Mouse (Mus musculus): ENCODE measurements around the gene Ptgs1. TPM values are rescaled to one million over a fixed set of nuclear protein-coding genes. Genes with fewer than 3 reads are reported as not detected.
"Not testable (repeated sequence)": the region's sequence is repeated elsewhere in the genome, so short reads cannot be mapped to it uniquely, and the experiment has no call there.

The Ptgs1 gene
- 10 to 100 TPM; 18.0 to 22.4 TPM for total RNA-seq (2021)
- long read RNA-seq, experiment 1, transcript Ptgs1-201 (11 exons, 2,867 nt) = major isoform, 22 of 32 reads
- long read RNA-seq, experiment 1, partial matches to known transcripts = 8 of 32 reads
- long read RNA-seq, experiment 1, other reads (novel, unspliced or antisense) = 2 of 32 reads
- long read RNA-seq, experiment 2, transcript Ptgs1-201 (11 exons, 2,867 nt) = major isoform, 7 of 16 reads
- long read RNA-seq, experiment 2, partial matches to known transcripts = 8 of 16 reads
- long read RNA-seq, experiment 2, other reads (novel, unspliced or antisense) = 1 of 16 reads

DNA sequence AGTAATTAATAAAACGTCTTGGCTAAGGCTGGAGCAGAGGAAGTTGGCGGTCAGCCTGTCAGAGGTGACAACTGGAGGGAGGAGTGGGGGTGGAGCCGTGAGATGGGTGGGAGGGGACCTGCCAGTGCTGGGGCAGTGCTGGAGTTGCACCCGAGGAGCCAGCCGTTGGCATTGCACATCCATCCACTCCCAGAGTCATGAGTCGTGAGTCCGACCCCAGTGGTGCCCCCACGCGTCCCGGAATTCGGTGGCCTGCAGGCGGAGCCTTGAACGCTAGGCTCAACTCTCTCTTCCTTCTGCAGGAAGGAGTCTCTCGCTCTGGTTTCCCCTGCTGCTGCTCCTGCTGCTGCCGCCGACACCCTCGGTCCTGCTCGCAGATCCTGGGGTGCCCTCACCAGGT lies at the start of gene Ptgs1:
Ptgs1 (plus strand) TSS at position 61 of the 400 bp plus-strand sequence.
- DNase-seq (ENCODE audit: low spot score in 2 of 2) = peak; percentile 25 to 43

DNA sequence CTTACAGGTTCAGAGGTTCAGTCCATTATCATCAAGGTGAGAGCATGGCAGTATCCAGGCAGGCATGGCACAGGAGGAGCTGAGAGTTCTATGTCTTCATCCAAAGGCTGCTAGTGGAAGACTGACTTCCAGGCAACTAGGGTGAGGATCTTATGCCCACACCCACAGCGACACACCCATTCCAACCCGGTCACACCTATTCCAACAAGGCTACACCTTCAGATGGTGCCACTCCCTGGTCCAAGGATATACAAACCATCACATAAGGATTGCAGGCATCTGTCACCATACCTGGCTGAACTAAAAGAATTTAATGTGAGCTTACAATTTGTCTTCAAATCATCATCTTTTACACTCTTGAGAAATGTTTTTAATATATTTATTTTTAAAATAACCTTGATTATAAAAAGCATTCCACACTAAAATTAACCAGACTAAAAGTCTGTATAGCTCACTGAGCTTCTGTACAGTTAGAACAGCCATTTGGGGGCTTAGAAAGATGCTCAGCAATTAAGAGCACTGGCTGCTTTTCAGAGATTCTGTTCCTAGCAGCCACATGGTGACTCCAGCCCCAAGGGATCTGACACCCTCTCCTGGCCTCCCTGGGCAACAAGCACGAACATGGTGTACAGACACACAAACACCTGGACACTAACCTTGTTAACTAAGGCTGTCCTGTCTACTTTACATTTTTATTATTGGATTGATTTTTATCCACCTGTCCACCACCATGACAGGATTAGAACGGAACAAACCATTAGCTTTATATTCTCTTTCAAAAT lies 48.4 kb upstream of the Ptgs1 start:
- DNase-seq (ENCODE audit: low spot score in 2 of 2) = not testable (repeated sequence)

DNA sequence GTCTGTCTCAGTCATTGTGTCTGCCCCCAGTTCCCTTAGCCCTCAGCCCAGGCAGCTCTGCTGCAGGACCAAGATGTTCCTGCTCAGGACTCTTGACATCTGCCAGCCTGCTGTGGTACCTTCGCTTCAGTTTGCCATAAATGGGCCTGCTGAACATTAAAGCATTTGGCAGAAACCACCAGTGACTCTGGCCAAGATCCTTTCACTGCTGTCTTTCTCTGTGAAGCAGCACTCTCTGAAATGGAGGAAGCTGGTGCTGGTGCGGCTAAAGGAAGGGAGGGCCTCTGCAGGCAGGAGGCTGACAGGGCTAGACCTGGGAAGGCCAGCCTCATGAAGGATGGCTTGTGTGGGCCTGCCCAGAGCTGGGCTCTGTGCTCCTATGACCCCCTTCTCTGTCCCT lies 46.9 kb upstream of the Ptgs1 start:
- no peak for DNase-seq (ENCODE audit: low spot score in 2 of 2)

DNA sequence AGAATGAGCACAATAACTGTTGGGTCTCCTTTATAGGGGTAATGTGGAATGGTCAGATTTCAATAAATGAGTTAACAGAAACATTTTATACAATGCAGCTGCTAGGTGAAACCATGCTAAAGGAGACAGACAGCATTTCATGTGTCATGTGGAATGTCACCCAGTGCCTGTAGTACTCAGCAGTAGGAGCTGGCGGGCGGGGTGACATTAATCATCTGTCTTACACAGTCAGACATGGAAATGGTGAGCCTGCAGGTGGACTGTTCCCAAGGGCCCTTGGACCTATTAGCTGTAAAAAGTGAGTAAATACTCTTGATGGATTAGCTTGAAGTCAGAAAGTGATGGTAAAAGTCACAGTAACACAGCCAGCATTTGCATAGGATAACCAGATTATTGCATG lies 46.0 kb upstream of the Ptgs1 start:
- no peak for DNase-seq (ENCODE audit: low spot score in 2 of 2)

DNA sequence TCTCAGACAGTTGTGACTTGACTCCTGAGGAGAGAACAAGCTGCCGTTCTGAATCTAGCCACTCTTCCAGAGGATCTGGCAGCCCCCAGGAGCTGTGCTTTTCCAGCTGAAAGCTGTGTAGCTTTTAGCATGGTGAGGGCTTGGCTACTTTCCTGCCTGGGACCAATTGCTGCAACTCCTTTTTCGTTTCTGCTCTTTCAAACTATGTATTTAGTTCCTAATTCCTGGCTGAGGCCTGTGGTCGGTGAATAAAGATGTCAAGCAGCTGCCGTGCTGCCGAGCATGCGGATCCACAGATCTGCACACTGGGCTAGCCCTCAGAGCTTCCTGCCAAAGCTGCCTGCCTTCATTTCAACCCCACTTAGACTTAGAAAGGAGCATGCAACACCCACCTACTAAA lies 45.4 kb upstream of the Ptgs1 start:
- peak in 1 of 2 experiments; percentile 34 for DNase-seq (ENCODE audit: low spot score in 2 of 2)

DNA sequence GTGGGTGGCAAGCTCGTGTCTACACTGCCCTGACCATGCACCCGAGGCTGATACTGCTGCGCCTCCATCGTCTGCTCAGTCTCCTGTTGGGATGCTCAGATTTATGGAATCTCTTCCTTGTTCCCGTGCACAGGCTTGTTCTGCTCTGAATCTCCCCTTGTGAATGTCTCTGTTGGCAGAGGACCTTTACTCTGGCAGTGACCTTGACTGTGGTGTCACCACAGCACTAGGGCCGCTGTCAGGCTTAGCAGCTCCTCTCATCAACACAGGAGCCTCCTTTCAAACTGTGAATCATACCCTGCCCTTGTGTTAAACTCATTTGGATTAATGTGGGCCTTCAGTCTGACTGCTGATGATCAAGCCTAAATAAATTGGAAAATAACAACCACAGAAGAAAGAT lies 41.0 kb upstream of the Ptgs1 start:
- DNase-seq (ENCODE audit: low spot score in 2 of 2) = not testable (repeated sequence)

DNA sequence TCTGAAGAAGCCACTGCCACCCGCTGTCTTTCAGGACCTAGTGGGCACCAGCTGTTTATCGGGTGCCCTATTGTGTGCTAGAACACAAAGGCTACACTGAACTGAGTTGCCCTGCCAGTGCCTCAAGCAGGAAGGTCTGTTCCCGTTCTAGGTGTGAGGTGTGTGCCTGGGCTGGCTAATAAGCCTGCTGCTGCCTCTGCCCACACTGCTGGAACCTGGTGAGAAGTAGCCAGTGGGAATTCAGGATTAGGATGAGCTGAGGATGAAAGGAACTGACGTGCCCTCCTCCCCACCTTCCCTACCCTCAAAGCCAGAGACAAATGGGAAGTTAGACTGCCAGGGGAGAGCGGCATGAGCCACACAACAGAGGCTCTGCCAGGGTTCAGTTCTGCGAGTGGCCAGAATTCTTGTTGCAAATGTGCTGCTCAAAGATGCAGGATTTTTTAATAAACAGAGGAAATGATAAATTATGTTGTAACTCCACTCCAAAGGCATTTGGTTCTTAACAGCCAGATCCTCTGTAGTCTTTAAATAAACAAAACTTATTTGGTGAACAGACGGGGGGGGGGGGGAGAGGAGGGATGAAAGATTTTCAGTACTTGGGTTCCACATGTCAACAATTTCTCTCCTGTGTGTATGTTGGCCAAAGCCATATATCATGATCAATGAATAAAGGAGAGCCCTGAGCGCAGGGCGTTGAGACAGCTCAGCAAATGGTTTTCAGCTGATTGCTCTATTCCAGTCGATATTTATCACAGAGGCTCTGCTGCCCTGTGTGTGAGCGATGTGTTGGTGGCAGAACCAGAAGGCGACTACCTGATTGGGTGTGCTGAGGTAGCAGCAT lies 38.9 kb upstream of the Ptgs1 start:
- no peak for DNase-seq (ENCODE audit: low spot score in 2 of 2)

DNA sequence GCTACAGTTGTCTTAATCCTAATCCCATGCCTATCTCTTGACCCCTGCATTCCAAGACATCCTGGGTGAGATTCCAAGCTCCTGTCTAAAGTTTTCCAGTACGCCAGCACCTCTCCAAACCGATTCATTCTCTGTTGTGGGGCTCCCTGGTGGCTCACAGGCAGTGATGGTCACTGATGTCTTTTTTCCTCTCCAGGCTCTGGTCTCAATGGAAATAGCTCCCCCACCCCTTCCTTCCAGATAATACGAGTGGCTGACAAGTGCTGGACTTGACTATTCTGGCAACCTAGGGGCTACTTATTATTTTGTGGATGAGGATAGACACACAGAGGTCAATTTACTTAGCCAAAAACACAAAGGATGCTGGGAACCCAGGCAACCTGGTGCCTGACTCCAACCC lies 33.2 kb upstream of the Ptgs1 start:
- DNase-seq (ENCODE audit: low spot score in 2 of 2) = no peak

DNA sequence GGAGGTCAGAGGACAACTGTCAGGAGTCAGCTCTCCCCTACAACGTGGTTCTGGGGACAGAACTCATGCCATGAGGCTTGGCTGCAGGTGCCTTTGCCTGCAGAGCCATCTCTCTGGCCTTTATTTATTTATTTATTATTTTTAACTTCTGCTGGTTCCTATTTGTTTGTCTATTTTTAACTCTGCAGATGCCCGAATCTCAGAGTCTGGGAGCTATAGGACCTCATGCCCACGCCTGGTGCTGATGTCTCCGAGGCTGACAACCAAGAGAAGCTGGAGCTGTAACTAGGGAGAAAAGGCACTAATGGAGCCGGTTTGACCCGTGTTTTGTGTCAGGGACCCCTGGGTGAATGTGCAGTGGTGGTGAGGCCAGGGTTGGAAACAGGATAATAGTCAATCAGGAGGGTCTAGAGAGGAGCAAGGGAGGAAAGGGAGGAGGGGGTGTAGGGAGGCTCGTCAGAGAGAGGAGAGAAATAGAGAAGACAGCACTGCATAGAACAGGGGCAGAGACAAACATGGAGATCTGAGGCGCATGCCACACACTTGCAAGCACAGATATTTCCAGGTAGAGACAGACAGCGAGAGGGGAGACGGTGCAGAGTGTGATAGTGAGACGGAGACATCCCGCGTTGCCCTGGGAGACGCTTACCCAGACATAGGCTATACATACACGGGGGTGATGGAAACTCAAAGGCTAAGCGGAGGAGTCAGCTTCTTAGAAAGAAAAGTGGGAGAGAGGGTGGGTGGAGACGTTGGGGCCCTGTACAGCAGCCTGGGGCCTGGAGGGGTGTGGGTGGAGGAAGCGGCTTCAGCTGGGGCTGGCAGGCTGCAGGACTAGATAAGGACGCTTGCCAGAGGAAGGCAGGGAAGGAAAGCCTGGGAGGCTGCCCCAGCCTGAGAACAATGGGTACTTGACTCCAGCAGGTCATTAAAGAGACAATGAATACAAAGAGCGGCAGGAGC lies 32.0 kb upstream of the Ptgs1 start:
- DNase-seq (ENCODE audit: low spot score in 2 of 2) = peak; percentile 64 to 78

DNA sequence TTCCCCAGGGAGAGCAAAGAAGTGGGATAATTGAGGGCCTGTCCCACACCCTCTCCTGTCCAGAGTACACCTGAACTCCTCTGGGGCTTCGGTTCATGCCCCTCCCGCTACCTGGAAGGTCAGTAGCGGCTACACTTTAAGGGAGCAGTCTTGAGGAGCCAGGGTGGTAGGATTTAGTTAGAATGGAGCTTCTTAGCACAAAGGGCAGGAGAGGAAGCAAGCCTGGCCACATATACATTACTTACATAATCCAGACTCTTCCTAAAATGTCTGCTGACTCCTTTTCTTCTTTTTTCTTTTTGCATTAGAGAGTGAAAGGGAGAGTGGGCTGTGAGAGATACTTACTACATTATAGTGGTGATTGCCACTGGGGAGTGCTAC lies 31.4 kb upstream of the Ptgs1 start:
- no peak for DNase-seq (ENCODE audit: low spot score in 2 of 2)

DNA sequence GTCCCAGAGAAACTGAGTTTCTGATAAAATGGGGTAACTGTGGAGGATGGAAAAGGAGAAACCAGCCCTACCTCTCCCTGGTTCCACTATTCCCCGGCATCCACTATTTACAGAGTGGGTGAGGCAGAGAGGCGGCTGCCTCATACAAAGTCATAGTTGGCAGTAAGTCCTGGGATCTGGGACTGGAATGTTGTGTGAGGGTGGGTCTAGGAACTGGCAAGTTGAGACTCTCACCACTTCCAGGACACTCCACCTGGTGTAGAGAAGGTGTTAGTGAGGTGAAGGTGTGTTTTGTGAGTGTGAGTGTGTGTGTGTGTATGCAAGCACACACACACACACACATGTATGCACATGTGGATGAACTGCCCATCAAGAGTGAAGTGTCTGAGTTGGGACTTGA lies 29.4 kb upstream of the Ptgs1 start:
- DNase-seq (ENCODE audit: low spot score in 2 of 2) = no peak

DNA sequence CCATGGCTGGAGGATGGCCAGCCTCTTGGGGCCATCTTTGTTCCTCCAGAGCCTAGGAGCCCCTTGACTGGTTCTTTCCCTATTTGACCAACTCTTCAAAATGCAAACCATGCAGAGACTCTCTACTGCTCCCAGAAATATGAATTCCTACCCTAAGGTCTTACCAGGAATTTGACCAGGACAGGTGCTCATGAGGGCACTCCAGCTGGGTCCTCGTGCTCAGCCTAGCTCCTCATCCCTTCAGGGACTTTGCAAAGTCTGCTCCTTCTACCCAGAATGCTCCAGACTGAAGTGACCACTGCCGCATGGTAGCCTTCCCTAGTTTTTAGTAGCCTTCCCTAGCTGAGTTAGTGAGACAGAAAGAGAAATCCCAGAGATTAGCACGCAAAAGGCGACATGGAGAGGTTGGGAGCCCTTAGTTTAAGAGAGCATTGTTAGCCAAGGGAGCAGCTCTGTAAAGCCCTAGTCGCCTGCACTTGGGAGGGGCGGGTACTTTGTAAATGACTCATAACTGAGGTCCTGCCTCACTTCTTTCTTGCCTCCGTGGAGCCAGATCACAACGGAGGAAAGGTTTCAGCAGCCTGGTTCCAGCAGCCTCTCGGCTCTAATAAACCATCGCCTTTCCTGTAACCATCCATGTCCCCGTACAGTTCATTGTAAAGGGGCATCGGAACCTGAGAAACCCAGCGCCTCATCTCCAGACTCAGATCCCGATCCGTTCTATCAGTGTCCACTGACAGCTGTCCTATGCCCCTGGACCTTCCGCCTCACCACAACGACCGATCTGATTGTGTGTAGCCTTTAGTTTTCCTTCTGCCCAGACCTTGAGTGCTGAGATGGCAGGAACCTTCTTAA lies 28.2 kb upstream of the Ptgs1 start:
- DNase-seq (ENCODE audit: low spot score in 2 of 2) = no peak

DNA sequence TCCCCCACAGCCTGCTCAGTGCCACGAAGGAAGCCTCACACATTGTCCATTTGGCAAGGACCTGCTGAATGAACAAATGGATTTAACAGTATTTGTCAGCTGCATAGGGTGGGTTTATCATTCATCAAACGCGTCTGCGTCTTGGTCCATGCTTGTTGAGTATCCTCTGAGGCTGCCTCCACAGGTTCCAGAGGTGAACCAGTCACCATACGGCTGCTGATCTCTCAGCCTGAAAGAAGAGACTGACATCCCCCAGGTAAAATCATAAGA lies 27.7 kb upstream of the Ptgs1 start:
- no peak for DNase-seq (ENCODE audit: low spot score in 2 of 2)

DNA sequence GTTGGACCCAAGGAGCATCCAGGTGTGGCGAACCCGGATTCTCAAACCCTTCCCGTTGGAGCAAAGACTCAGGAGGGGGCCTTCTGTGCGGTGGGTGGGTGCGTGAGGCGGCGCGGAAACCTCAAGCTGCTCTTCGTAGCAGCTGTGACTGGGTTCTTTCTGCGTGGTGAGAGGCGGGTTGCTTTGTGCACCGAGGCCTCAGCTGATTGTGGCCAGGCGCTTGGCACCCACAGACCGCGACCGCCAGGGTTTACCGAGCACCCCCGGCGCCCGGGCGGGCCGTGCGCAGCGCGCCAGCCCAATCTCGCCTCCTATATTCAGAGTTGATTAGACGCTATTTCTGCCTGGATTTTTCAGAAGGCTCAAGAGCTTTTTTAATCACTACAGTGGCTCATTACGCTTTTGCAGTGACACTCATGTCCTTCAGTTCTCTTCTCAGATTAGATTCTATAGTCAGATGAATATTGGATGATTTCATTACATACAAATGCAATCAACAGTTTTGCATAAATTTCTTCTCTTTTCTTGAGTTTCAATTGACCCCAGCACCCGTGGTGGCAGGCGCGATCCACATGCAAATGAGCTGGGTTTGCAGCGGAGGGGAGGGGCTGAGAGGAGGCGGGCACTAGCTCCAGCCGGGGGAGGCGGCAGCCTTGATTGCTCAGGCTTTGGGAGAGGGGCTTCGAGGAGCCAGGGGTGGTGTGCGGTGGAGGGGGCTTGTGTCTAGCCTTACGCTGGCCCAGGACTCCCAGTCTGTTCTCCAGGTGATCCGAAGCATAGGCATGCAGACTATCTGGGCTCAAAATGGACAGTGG lies 27.0 kb upstream of the Ptgs1 start:
- DNase-seq (ENCODE audit: low spot score in 2 of 2) = peak; percentile 34 to 59

DNA sequence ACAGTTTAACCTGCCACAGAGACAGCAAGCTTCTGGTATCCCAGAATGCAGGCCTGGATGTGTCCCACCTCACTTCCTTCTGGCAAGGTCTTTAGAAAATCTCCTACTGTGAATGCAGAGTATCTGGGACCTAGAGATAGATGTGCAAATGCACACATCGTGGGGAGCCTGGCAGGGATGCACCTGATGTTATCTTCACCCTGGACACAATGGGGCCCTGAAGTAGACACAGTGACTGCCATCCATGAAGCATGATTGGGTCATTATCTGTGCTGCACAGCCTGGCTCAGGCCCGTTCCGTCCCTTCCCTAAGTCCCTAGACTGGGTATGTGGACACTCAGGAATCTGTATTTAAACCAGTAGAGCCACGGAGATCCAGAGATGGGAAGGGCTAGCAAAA lies 25.6 kb upstream of the Ptgs1 start:
- no peak for DNase-seq (ENCODE audit: low spot score in 2 of 2)

DNA sequence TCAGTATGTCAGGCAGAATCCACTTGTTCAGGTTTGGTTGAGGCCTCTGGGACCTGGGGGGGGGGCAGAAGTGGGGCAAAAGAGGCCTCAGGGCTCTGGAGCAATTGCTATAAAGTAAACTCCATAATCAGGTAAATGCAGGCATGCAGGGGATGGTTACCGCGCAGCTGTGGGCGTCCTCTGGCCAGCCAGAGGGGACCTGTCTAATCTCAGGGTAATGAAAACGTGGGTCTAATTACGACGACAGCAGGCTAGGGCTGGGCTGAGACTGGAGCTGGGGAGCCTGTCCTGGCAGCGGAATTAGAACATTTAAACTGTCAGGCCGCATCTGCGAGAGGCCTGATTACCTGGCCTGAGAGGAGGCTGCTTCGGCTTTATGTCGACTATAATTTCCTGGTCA lies 23.2 kb upstream of the Ptgs1 start:
- no peak for DNase-seq (ENCODE audit: low spot score in 2 of 2)

DNA sequence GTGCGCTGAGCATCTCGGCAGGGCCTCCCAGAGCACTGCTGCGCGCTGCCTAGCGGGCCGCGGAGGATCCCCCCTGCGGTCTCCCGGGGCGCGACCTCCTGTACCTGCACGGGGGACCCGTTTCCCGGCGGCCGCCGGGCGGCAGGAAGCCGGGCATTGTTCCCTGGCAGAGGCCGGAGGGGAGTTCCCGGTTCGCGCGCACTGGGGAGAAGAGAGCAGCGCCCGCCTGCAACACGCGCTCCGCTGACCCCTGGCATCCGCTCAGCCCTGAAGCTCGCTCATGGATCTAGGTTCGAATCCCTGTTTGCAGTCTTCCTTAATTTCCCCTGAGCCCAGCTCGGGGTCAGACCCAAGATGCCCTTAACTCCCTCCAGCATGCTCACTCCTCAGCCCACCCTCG lies 19.4 kb upstream of the Ptgs1 start:
- no peak for DNase-seq (ENCODE audit: low spot score in 2 of 2)

DNA sequence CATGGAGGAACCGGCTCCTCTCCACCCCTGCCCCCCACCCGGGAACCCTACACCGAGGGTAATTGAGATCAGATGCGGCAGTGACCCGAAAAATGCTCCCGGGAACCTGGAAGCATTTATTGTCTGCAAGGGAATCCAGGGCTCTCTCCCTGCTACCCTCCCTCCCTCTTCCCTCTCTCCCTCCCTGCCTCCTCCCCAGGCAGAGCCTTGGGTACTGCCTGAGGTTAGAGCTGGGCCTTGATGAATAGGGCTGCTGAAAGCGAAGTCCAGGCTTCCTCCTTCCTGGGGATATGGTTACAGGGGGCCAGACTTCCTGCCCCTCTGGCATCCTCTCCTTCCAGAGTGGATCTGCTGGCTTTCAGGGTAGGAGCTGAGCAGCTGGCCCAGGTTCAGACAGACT lies 18.4 kb upstream of the Ptgs1 start:
- no peak for DNase-seq (ENCODE audit: low spot score in 2 of 2)

DNA sequence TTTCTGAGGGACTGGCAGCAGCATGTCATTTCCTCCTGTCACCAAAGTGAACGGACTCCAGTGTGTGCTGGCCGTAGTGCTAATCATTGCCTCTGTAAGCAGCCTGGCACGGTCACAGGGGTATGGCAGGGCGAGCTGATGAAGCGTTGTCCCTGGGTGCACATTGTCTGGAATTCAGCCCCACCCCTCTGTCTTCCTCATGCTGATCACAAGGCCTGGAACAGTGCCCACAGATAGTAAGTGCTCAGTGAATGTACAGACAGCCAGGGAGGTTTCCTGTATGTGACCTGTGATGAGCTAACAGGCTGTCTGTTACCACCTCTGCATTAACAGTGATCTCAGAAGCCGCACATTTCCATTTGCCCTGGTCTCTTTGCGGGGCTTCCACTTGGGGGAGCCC lies 17.1 kb upstream of the Ptgs1 start:
- no peak for DNase-seq (ENCODE audit: low spot score in 2 of 2)
